Mouse (Mus musculus): ENCODE data around the gene Ubap2l. TPM values are rescaled to one million over a fixed set of nuclear protein-coding genes. Genes with fewer than 3 reads are reported as not detected.

Ubap2l gene
- polyA plus RNA-seq, 1 experiment, result 95.2 TPM

- 83% methylated on average over 4 of the region's 4 CpGs for WGBS
- TF ChIP-seq POLR2A (IDR thresholded peaks at IDR 0.05; ENCODE audit: borderline replicate concordance, extremely low read depth, low read depth, low read length) (no peak), CTCF (IDR thresholded peaks at IDR 0.05; ENCODE audit: insufficient read depth, low read length) (no peak)
- Histone ChIP-seq H3K4me3 (replicated peaks; ENCODE audit: extremely low read depth, low read depth, low read length) (no peak overlapping the region), H3K4me1 (ENCODE audit: control insufficient read depth, insufficient read depth, low read length) (no peaks in the 10 kb centered on the region)
- DNase-seq, result no peak
These were observed 64.6 kb downstream of the Ubap2l start for GRCm38 (mm10) chr3:89987822-89988221.

GRCm38 (mm10) chr3:89987211-89987610 is 65.2 kb downstream of the Ubap2l start:
- TF ChIP-seq CTCF (IDR thresholded peaks at IDR 0.05; ENCODE audit: insufficient read depth, low read length), result no peak
- no peak for TF ChIP-seq POLR2A (IDR thresholded peaks at IDR 0.05; ENCODE audit: borderline replicate concordance, extremely low read depth, low read depth, low read length)
- WGBS, result 33% methylated on average over 3 of the region's 3 CpGs
- DNase-seq, result no peak
- H3K4me1 ChIP-seq (ENCODE audit: control insufficient read depth, insufficient read depth, low read length), result no peaks in the 10 kb centered on the region
- H3K4me3 ChIP-seq (replicated peaks; ENCODE audit: extremely low read depth, low read depth, low read length), result no peak overlapping the region

- Histone ChIP-seq H3K4me3 (replicated peaks; ENCODE audit: extremely low read depth, low read depth, low read length) (no peak overlapping the region), H3K4me1 (ENCODE audit: control insufficient read depth, insufficient read depth, low read length) (no peaks in the 10 kb centered on the region)
- no peak for TF ChIP-seq CTCF (IDR thresholded peaks at IDR 0.05; ENCODE audit: insufficient read depth, low read length)
- TF ChIP-seq POLR2A (IDR thresholded peaks at IDR 0.05; ENCODE audit: borderline replicate concordance, extremely low read depth, low read depth, low read length), result no peak
- 76% methylated on average over 5 of the region's 5 CpGs for WGBS
- no peak for DNase-seq
These were observed 70.0 kb downstream of the Ubap2l start for GRCm38 (mm10) chr3:89982426-89982825.

GRCm38 (mm10) chr3:89976859-89977258 is 75.6 kb downstream of the Ubap2l start:
- H3K4me3 ChIP-seq (replicated peaks; ENCODE audit: extremely low read depth, low read depth, low read length), result no peak overlapping the region
- H3K4me1 ChIP-seq (ENCODE audit: control insufficient read depth, insufficient read depth, low read length), result no peaks in the 10 kb centered on the region
- DNase-seq, result no peak
- TF ChIP-seq POLR2A (IDR thresholded peaks at IDR 0.05; ENCODE audit: borderline replicate concordance, extremely low read depth, low read depth, low read length) (no peak), CTCF (IDR thresholded peaks at IDR 0.05; ENCODE audit: insufficient read depth, low read length) (no peak)

- no peak overlapping the region for H3K4me3 ChIP-seq (replicated peaks; ENCODE audit: extremely low read depth, low read depth, low read length)
These were observed 83.9 kb downstream of the Ubap2l start for GRCm38 (mm10) chr3:89968509-89968908.

GRCm38 (mm10) chr3:89966946-89967345 is 85.5 kb downstream of the Ubap2l start:
- TF ChIP-seq POLR2A (IDR thresholded peaks at IDR 0.05; ENCODE audit: borderline replicate concordance, extremely low read depth, low read depth, low read length) (no peak), CTCF (IDR thresholded peaks at IDR 0.05; ENCODE audit: insufficient read depth, low read length) (peak; percentile 26; the same call in 1 of the 2 replicates)

More at GRCm38 (mm10) chr3:89968509-89968908, 83.9 kb downstream of the Ubap2l start:
- DNase-seq, result no peak
- 53% methylated on average over 7 of the region's 7 CpGs for WGBS
- H3K4me1 ChIP-seq (ENCODE audit: control insufficient read depth, insufficient read depth, low read length), result no peaks in the 10 kb centered on the region; the same call in 1 of the 2 replicates
- TF ChIP-seq CTCF (IDR thresholded peaks at IDR 0.05; ENCODE audit: insufficient read depth, low read length) (no peak), POLR2A (IDR thresholded peaks at IDR 0.05; ENCODE audit: borderline replicate concordance, extremely low read depth, low read depth, low read length) (no peak)

GRCm38 (mm10) chr3:89965972-89966371 is 86.5 kb downstream of the Ubap2l start:
- no peak for DNase-seq
- WGBS, result 85% methylated on average over 5 of the region's 5 CpGs
- peaks cover 12% of the 10 kb centered on the region; the same call in 1 of the 2 replicates for H3K4me1 ChIP-seq (ENCODE audit: control insufficient read depth, insufficient read depth, low read length)
- TF ChIP-seq POLR2A (IDR thresholded peaks at IDR 0.05; ENCODE audit: borderline replicate concordance, extremely low read depth, low read depth, low read length) (no peak), CTCF (IDR thresholded peaks at IDR 0.05; ENCODE audit: insufficient read depth, low read length) (no peak)
- H3K4me3 ChIP-seq (replicated peaks; ENCODE audit: extremely low read depth, low read depth, low read length), result no peak overlapping the region

More at GRCm38 (mm10) chr3:89966946-89967345, 85.5 kb downstream of the Ubap2l start:
- no peak for DNase-seq
- peaks cover 3% of the 10 kb centered on the region; the same call in 1 of the 2 replicates for H3K4me1 ChIP-seq (ENCODE audit: control insufficient read depth, insufficient read depth, low read length)
- no peak overlapping the region for H3K4me3 ChIP-seq (replicated peaks; ENCODE audit: extremely low read depth, low read depth, low read length)
- 73% methylated on average over 4 of the region's 4 CpGs for WGBS

GRCm38 (mm10) chr3:89965557-89965956 is 86.9 kb downstream of the Ubap2l start:
- Histone ChIP-seq H3K4me3 (replicated peaks; ENCODE audit: extremely low read depth, low read depth, low read length) (no peak overlapping the region), H3K4me1 (ENCODE audit: control insufficient read depth, insufficient read depth, low read length) (peaks cover 12% of the 10 kb centered on the region; the same call in 1 of the 2 replicates)
- TF ChIP-seq CTCF (IDR thresholded peaks at IDR 0.05; ENCODE audit: insufficient read depth, low read length) (no peak), POLR2A (IDR thresholded peaks at IDR 0.05; ENCODE audit: borderline replicate concordance, extremely low read depth, low read depth, low read length) (no peak)
- DNase-seq, result no peak
- WGBS, result 98% methylated on average over 8 of the region's 8 CpGs

GRCm38 (mm10) chr3:89963926-89964739 is 88.3 kb downstream of the Ubap2l start:
- TF ChIP-seq POLR2A (IDR thresholded peaks at IDR 0.05; ENCODE audit: borderline replicate concordance, extremely low read depth, low read depth, low read length) (0 out of 2 replicates have a peak, but pooled peaks have one; percentile 19), CTCF (IDR thresholded peaks at IDR 0.05; ENCODE audit: insufficient read depth, low read length) (peak; percentile 76)
- H3K4me1 ChIP-seq (ENCODE audit: control insufficient read depth, insufficient read depth, low read length), result peaks cover 12% of the 10 kb centered on the region; the same call in 1 of the 2 replicates
- WGBS, result 13% methylated on average over 22 of the region's 22 CpGs
- peak; percentile 59 for DNase-seq
- H3K4me3 ChIP-seq (replicated peaks; ENCODE audit: extremely low read depth, low read depth, low read length), result peak overlapping the region; percentile 95

All from lung, adult 2 months (tissue).